Mouse (Mus musculus): Measurements from ENCODE around the gene Ptprn2. TPM values are rescaled to one million over a fixed set of nuclear protein-coding genes. Genes with fewer than 3 reads are reported as not detected.

Gene Ptprn2
- polyA plus RNA-seq, 1 experiment from 2014 or later = 0.14 TPM

- no peak overlapping the region for H3K4me3 ChIP-seq (ENCODE audit: low read depth, low read length)
- ATAC-seq (no peak), DNase-seq (no peak)
- TF ChIP-seq CTCF (IDR thresholded peaks at IDR 0.05; ENCODE audit: low read depth) (no peak), EP300 (IDR thresholded peaks at IDR 0.05; ENCODE audit: low read depth) (no peak)
- no peaks in the 10 kb centered on the region for H3K36me3 ChIP-seq (replicated peaks; ENCODE audit: insufficient read depth, low read length)
- 3% methylated on average over 27 of the region's 27 CpGs for WGBS (ENCODE audit: insufficient replicate concordance)
- H3K27me3 ChIP-seq (ENCODE audit: insufficient read depth, low read length) = peaks cover 95% of the 10 kb centered on the region
- H3K9me3 ChIP-seq (ENCODE audit: low read length) = no peaks in the 10 kb centered on the region
- H3K27ac ChIP-seq (ENCODE audit: low read depth) = no peak overlapping the region
- H3K4me1 ChIP-seq (ENCODE audit: insufficient read depth) = no peaks in the 10 kb centered on the region
- peak overlapping the region; percentile 47 for H3K4me2 ChIP-seq (ENCODE audit: low read depth, low read length)
- no peak overlapping the region for H3K9ac ChIP-seq (replicated peaks)
Measured at GRCm38 (mm10) chr12:117154356-117155243, 669.1 kb downstream of the Ptprn2 start.

GRCm38 (mm10) chr12:117155307-117156220 is 670.0 kb downstream of the Ptprn2 start:
- no peaks in the 10 kb centered on the region for H3K4me1 ChIP-seq (ENCODE audit: insufficient read depth)
- H3K4me3 ChIP-seq (ENCODE audit: low read depth, low read length) = no peak overlapping the region
- no peak overlapping the region for H3K27ac ChIP-seq (ENCODE audit: low read depth)
- no peak overlapping the region for H3K9ac ChIP-seq (replicated peaks)
- TF ChIP-seq EP300 (IDR thresholded peaks at IDR 0.05; ENCODE audit: low read depth) = no peak
- no peak for TF ChIP-seq CTCF (IDR thresholded peaks at IDR 0.05; ENCODE audit: low read depth)
- ATAC-seq (no peak), DNase-seq (no peak)
- no peaks in the 10 kb centered on the region for H3K36me3 ChIP-seq (replicated peaks; ENCODE audit: insufficient read depth, low read length)
- H3K9me3 ChIP-seq (ENCODE audit: low read length) = no peaks in the 10 kb centered on the region
- H3K27me3 ChIP-seq (ENCODE audit: insufficient read depth, low read length) = peaks cover 97% of the 10 kb centered on the region
- H3K4me2 ChIP-seq (ENCODE audit: low read depth, low read length) = no peak overlapping the region
- 2% methylated on average over 33 of the region's 33 CpGs for WGBS (ENCODE audit: insufficient replicate concordance)

GRCm38 (mm10) chr12:117156256-117156655 is 670.7 kb downstream of the Ptprn2 start:
- H3K27me3 ChIP-seq (ENCODE audit: insufficient read depth, low read length) = peaks cover 97% of the 10 kb centered on the region
- no peak for ATAC-seq
- H3K4me3 ChIP-seq (ENCODE audit: low read depth, low read length) = no peak overlapping the region
- H3K36me3 ChIP-seq (replicated peaks; ENCODE audit: insufficient read depth, low read length) = no peaks in the 10 kb centered on the region
- H3K4me1 ChIP-seq (ENCODE audit: insufficient read depth) = no peaks in the 10 kb centered on the region
- H3K9ac ChIP-seq (replicated peaks) = no peak overlapping the region
- H3K9me3 ChIP-seq (ENCODE audit: low read length) = no peaks in the 10 kb centered on the region
- no peak for DNase-seq
- TF ChIP-seq EP300 (IDR thresholded peaks at IDR 0.05; ENCODE audit: low read depth) (no peak), CTCF (IDR thresholded peaks at IDR 0.05; ENCODE audit: low read depth) (no peak)
- H3K4me2 ChIP-seq (ENCODE audit: low read depth, low read length) = no peak overlapping the region
- WGBS (ENCODE audit: insufficient replicate concordance) = 26% methylated on average over 5 of the region's 5 CpGs
- no peak overlapping the region for H3K27ac ChIP-seq (ENCODE audit: low read depth)

- Histone ChIP-seq H3K4me3 (ENCODE audit: low read depth, low read length) (no peak overlapping the region), H3K4me2 (ENCODE audit: low read depth, low read length) (no peak overlapping the region), H3K4me1 (ENCODE audit: insufficient read depth) (no peaks in the 10 kb centered on the region), H3K27ac (ENCODE audit: low read depth) (no peak overlapping the region), H3K9me3 (ENCODE audit: low read length) (no peaks in the 10 kb centered on the region), H3K9ac (replicated peaks) (no peak overlapping the region), H3K36me3 (replicated peaks; ENCODE audit: insufficient read depth, low read length) (no peaks in the 10 kb centered on the region), H3K27me3 (ENCODE audit: insufficient read depth, low read length) (peaks cover 97% of the 10 kb centered on the region)
- no peak for ATAC-seq
- no peak for DNase-seq
- TF ChIP-seq EP300 (IDR thresholded peaks at IDR 0.05; ENCODE audit: low read depth) = no peak
- TF ChIP-seq CTCF (IDR thresholded peaks at IDR 0.05; ENCODE audit: low read depth) = no peak
- 63% methylated on average over 3 of the region's 3 CpGs for WGBS (ENCODE audit: insufficient replicate concordance)
Measured at GRCm38 (mm10) chr12:117156786-117157185, 671.3 kb downstream of the Ptprn2 start.

DNA sequence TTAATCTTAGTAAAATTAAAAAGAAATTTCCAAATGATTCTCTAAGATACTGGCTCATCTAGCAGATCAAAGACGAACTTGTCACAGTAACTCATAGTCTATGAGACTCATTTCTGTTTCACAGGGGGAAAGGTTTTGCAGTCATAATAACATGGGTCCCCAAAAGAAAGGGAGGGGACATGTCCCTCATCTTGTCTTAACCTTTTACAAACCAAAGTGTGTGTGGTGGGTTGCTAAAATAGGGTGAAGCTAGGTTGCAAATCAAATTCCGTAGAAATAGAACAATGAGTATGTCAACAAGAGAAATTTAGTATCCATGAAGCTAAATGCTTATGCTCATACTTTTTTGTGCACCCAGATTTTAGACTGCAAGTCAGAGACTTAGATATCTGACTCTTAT is 671.7 kb downstream of the Ptprn2 start:
- Histone ChIP-seq H3K4me1 (ENCODE audit: insufficient read depth) (no peaks in the 10 kb centered on the region), H3K9ac (replicated peaks) (no peak overlapping the region), H3K4me2 (ENCODE audit: low read depth, low read length) (no peak overlapping the region), H3K27me3 (ENCODE audit: insufficient read depth, low read length) (peaks cover 96% of the 10 kb centered on the region), H3K9me3 (ENCODE audit: low read length) (no peaks in the 10 kb centered on the region), H3K4me3 (ENCODE audit: low read depth, low read length) (no peak overlapping the region), H3K27ac (ENCODE audit: low read depth) (no peak overlapping the region), H3K36me3 (replicated peaks; ENCODE audit: insufficient read depth, low read length) (no peaks in the 10 kb centered on the region)
- WGBS (ENCODE audit: insufficient replicate concordance) = 51% methylated on average over 2 of the region's 2 CpGs
- TF ChIP-seq CTCF (IDR thresholded peaks at IDR 0.05; ENCODE audit: low read depth) = no peak
- no peak for TF ChIP-seq EP300 (IDR thresholded peaks at IDR 0.05; ENCODE audit: low read depth)
- DNase-seq (no peak), ATAC-seq (no peak)

Measured in liver, postnatal 0 days (tissue).